Mouse (Mus musculus) olfactory bulb, adult 2 months (tissue): ENCODE data around the gene Zbtb25. TPM values are rescaled to one million over a fixed set of nuclear protein-coding genes. Genes with fewer than 3 reads are reported as not detected.

Experiments
- H3K27ac ChIP-seq: fragments of 200-500 bp; 2 replicates; pipeline ENCODE4 v1.5.1; 2012; ENCODE audit warnings: low read depth, low read length; ENCODE audit not compliant: insufficient read depth
- H3K4me1 ChIP-seq: fragments of 200-500 bp; 2 replicates; pipeline ENCODE4 v1.6.1; 2012; ENCODE audit warnings: low read length; ENCODE audit not compliant: control insufficient read depth, insufficient read depth
- H3K4me3 ChIP-seq: fragments of 200-500 bp; 2 replicates; pipeline ENCODE4 v1.5.1; 2012; ENCODE audit warnings: mild to moderate bottlenecking, low read depth, low read length, moderate library complexity; ENCODE audit not compliant: insufficient read depth
- CTCF ChIP-seq: fragments of 200-500 bp; IDR thresholded peaks from 2 replicates; pipeline ENCODE4 v1.5.1; 2012; ENCODE audit warnings: low read depth, mild to moderate bottlenecking, low read length, moderate library complexity; ENCODE audit not compliant: insufficient read depth
- POLR2A ChIP-seq: fragments of 200-500 bp; IDR thresholded peaks from 2 replicates; pipeline ENCODE4 v1.6.1; 2012; ENCODE audit warnings: mild to moderate bottlenecking, low read depth, low read length, moderate library complexity; ENCODE audit not compliant: insufficient read depth
- WGBS: fragments of 180-500 bp; shearing (Covaris S2); methylation state at CpG from one replicate; pipeline ENCODE4 v1.1.7; 2018; 5-methylcytosine and 5-hydroxymethylcytosine counted together
- polyA plus RNA-seq: library from polyadenylated mRNA; stranded (reverse); fragments of >200 nt; gene quantifications from 2 replicates; pipeline ENCODE4 v1.2.4, GENCODE M21; 2012; ENCODE audit warnings: low replicate concordance; ENCODE audit not compliant: missing spikeins, insufficient read depth, insufficient read length

Zbtb25 gene
- polyA plus RNA-seq, 1 experiment, result not detected

GRCm38 (mm10) chr12:76372881-76373818, 3.7 kb upstream of the Zbtb25 start:
- Histone ChIP-seq H3K4me1 (peaks cover 5% of the 10 kb centered on the region; the same call in 1 of the 2 replicates), H3K4me3 (no peak overlapping the region), H3K27ac (no peak overlapping the region)
- TF ChIP-seq POLR2A (no peak), CTCF (no peak)
- WGBS, result 85% methylated on average over 5 of the region's 7 CpGs

- no peak overlapping the region for H3K4me3 ChIP-seq
- 58% methylated on average over 7 of the region's 7 CpGs for WGBS
Observed at GRCm38 (mm10) chr12:76372046-76372445, 2.6 kb upstream of the Zbtb25 start.

DNA sequence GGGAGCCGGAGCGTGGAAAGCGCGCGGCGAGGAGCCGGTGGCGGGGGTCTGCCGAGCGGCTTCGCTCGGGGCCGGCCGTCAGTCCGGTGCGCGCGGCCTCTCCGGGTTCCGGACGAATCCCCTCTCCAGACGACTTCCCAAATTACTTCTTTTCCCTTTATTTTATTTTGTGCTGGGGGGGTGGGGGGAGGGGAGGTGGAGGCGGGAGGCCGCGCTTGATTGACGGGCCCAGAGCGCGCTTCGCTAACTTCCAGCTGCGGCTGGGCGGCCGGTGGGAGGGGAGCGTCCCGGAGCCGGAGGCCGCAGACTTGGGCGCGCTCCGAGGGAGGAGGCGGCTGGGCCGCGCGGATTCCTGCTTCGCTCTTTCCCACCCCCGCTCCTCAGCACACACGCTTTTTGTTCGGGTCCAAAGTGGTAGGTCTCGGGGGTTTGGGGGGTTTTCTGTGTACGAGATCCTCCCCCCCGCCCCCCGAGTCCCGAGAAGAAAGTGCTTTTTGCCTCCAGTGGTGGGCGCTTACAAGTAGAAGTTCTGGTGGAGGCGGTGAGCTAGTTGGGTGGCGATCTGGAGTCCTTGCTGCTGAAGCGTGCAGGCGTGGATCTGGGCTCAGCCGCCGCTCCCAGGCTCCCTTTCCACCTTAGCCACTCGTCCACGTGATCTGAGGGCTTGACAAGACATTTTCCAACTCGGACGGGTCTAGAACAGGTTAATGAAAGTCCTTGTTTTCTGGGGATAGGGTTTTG, 1.6 kb upstream of the Zbtb25 start:
- H3K4me3 ChIP-seq, result peak overlapping the region; percentile 94
- H3K4me1 ChIP-seq, result peaks cover 8% of the 10 kb centered on the region
- peak overlapping the region; percentile 83 for H3K27ac ChIP-seq
- under 1% methylated on average over 60 of the region's 63 CpGs for WGBS
- TF ChIP-seq CTCF (no peak), POLR2A (0 out of 2 replicates have a peak, but pooled peaks have one; percentile 19)

More at GRCm38 (mm10) chr12:76372046-76372445, 2.6 kb upstream of the Zbtb25 start:
- Histone ChIP-seq H3K4me1 (peaks cover 8% of the 10 kb centered on the region), H3K27ac (no peak overlapping the region)
- TF ChIP-seq CTCF (no peak), POLR2A (no peak)

GRCm38 (mm10) chr12:76369978-76370830, 802 bp upstream of the Zbtb25 start, which contains the start of gene Zbtb1:
Gene Zbtb1, plus strand, starts transcription at chr12:76370266.
- Histone ChIP-seq H3K27ac (peak within 1 kb of the TSS; percentile 97), H3K4me1 (peaks cover 8% of the 10 kb centered on the region), H3K4me3 (peak within 1 kb of the TSS; percentile 94)
- TF ChIP-seq CTCF (no peak), POLR2A (no peak; the same call in 1 of the 2 replicates)
- under 1% methylated on average over 95 of the region's 99 CpGs for WGBS

GRCm38 (mm10) chr12:76368790-76369205, 604 bp downstream of the Zbtb25 start:
- peak overlapping the region; percentile 97 for H3K27ac ChIP-seq
- H3K4me3 ChIP-seq, result peak overlapping the region; percentile 94
- no peak for TF ChIP-seq POLR2A
- no peak for TF ChIP-seq CTCF
- under 1% methylated on average over 26 of the region's 26 CpGs for WGBS
- peaks cover 8% of the 10 kb centered on the region for H3K4me1 ChIP-seq

DNA sequence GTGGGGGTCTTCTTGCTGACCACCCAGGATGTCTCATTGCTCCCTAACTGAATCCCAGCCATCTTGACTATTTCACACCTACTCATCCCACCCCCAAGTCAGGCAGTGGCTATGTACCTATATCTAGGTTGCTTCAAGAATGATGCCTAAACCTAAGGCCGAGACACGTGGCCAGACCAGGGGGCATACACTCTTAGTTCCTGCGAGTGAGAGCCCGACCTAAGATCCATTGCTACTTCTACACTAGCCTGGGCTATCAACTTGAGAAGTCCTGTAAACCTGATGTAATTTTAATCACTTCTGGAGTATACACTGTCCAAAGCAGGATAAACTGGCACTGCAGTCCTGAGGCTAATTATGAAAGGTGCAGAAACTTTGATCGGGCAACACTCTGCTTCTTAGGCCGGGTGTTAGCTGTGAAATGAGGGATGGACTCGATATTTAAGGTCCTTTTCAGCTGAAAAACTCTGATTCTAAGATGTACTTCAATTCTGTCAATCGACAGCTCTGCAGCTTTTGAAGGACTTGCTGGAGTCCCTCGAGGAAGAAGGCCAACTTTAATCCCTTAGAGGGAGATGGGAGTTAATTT, 1.1 kb downstream of the Zbtb25 start:
- Histone ChIP-seq H3K27ac (0 out of 2 replicates have a peak overlapping the region, but pooled peaks have one; percentile 97), H3K4me1 (peaks cover 8% of the 10 kb centered on the region), H3K4me3 (peak overlapping the region; percentile 94)
- TF ChIP-seq CTCF (no peak), POLR2A (no peak)
- WGBS, result 9% methylated on average over 9 of the region's 9 CpGs

- Histone ChIP-seq H3K4me3 (peak overlapping the region; percentile 10; the same call in 1 of the 2 replicates), H3K27ac (no peak overlapping the region), H3K4me1 (peaks cover 6% of the 10 kb centered on the region)
- 36% methylated on average over 14 of the region's 14 CpGs for WGBS
- TF ChIP-seq POLR2A (no peak), CTCF (no peak)
Observed at GRCm38 (mm10) chr12:76367096-76367995, 2.1 kb downstream of the Zbtb25 start.

GRCm38 (mm10) chr12:76366276-76366675, 3.1 kb downstream of the Zbtb25 start:
- H3K27ac ChIP-seq, result no peak overlapping the region
- no peak overlapping the region for H3K4me3 ChIP-seq
- peaks cover 4% of the 10 kb centered on the region for H3K4me1 ChIP-seq
- 72% methylated on average over 3 of the region's 3 CpGs for WGBS
- no peak for TF ChIP-seq POLR2A
- TF ChIP-seq CTCF, result no peak
